Mouse (Mus musculus): ENCODE data around the gene Jmjd4. TPM values are rescaled to one million over a fixed set of nuclear protein-coding genes. Genes with fewer than 3 reads are reported as not detected.

The Jmjd4 gene
- polyA plus RNA-seq (2014; fragmentation: Nextera tagmentation; extraction: Ambion mirVana) = 10.2 and 15.1 TPM in 2 replicates

DNA sequence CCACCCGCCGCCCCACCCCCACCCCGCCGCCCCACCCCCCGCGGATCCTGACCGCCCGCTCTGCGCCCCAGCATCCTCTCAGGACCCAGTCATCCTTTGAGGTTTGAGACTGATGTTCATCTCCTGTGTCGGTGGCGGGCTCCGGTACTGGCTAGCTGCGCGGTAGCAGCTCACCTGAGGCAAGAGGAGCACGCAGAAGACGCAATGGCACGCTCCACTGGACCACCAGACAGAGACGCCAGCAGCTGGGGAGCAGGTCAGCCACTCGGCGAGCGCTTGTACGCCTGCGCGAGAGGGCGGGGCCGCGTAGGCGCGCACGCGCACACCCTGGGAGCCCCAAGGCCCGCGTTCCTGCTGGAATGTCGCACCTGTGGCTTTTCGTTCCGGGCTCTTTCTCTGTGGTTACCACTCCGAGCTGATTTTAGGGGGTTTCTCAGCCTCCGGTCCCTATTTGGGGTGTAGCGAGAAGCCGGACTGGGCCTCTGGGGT lies at the start of gene Jmjd4:
Gene Jmjd4 (plus strand): TSS at position 305 of the 489 bp plus-strand sequence.
- H3K9me3 ChIP-seq (ENCODE audit: control insufficient read depth, low read length) = no peaks in the 10 kb centered on the region
- no peaks in the 10 kb centered on the region for H3K27me3 ChIP-seq (ENCODE audit: control insufficient read depth, insufficient read depth, low read length)
- H3K27ac ChIP-seq (ENCODE audit: low read depth, low read length) = peak within 1 kb of the TSS; percentile 66
- peak within 1 kb of the TSS; percentile 91 for H3K4me2 ChIP-seq (replicated peaks; ENCODE audit: low read depth, low read length)
- peak within 1 kb of the TSS; percentile 80 for H3K9ac ChIP-seq (ENCODE audit: low read depth, low read length)
- H3K4me3 ChIP-seq (ENCODE audit: low read length) = peak within 1 kb of the TSS; percentile 83
- ATAC-seq (ENCODE audit: low FRiP score, low TSS enrichment) = peak; percentile 96
- H3K4me1 ChIP-seq (ENCODE audit: control insufficient read depth, insufficient read depth, low read length) = peaks cover 19% of the 10 kb centered on the region
- H3K36me3 ChIP-seq (ENCODE audit: control insufficient read depth, insufficient read depth, low read length) = peaks cover 21% of the 10 kb centered on the region
- WGBS = under 1% methylated on average over 39 of the region's 40 CpGs

GRCm38 (mm10) chr11:59400876-59401275 lies 49.0 kb upstream of the Jmjd4 start:
- H3K27me3 ChIP-seq (ENCODE audit: control insufficient read depth, insufficient read depth, low read length) = no peaks in the 10 kb centered on the region
- no peak overlapping the region for H3K4me3 ChIP-seq (ENCODE audit: low read length)
- no peak overlapping the region for H3K9ac ChIP-seq (ENCODE audit: low read depth, low read length)
- no peak for ATAC-seq (ENCODE audit: low FRiP score, low TSS enrichment)
- 83% methylated on average over 2 of the region's 2 CpGs for WGBS
- no peaks in the 10 kb centered on the region for H3K9me3 ChIP-seq (ENCODE audit: control insufficient read depth, low read length)
- H3K4me2 ChIP-seq (replicated peaks; ENCODE audit: low read depth, low read length) = no peak overlapping the region
- H3K4me1 ChIP-seq (ENCODE audit: control insufficient read depth, insufficient read depth, low read length) = 0 out of 2 replicates have a peak, but pooled peaks cover 6% of the 10 kb centered on the region
- no peak overlapping the region for H3K27ac ChIP-seq (ENCODE audit: low read depth, low read length)
- peaks cover 6% of the 10 kb centered on the region for H3K36me3 ChIP-seq (ENCODE audit: control insufficient read depth, insufficient read depth, low read length)

DNA sequence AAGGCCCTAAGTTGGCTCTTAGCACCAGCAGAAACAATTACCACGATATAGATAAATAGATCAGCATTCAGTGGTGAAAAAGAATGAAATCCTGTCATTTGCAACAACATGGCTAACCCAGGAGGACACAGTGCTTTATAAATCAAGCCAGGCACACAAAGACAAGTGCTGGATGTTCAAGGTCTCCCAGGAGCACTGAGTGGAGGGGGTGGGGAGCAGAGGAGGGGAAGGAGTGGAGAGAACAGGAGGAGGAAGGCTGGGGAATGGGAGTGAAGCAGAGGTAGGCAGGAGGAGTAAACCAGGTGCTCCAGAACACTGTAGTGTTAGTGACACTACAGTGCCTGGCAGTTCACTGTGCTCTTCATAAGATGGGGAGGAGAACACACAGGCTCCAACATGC lies 44.1 kb upstream of the Jmjd4 start:
- Histone ChIP-seq H3K4me3 (ENCODE audit: low read length) (no peak overlapping the region), H3K27me3 (ENCODE audit: control insufficient read depth, insufficient read depth, low read length) (no peaks in the 10 kb centered on the region), H3K36me3 (ENCODE audit: control insufficient read depth, insufficient read depth, low read length) (peaks cover 32% of the 10 kb centered on the region), H3K27ac (ENCODE audit: low read depth, low read length) (no peak overlapping the region), H3K4me1 (ENCODE audit: control insufficient read depth, insufficient read depth, low read length) (peaks cover 8% of the 10 kb centered on the region; the same call in 1 of the 2 replicates), H3K9me3 (ENCODE audit: control insufficient read depth, low read length) (no peaks in the 10 kb centered on the region), H3K9ac (ENCODE audit: low read depth, low read length) (no peak overlapping the region), H3K4me2 (replicated peaks; ENCODE audit: low read depth, low read length) (no peak overlapping the region)
- no peak for ATAC-seq (ENCODE audit: low FRiP score, low TSS enrichment)
- 77% methylated on average over 1 of the region's 1 CpGs for WGBS

DNA sequence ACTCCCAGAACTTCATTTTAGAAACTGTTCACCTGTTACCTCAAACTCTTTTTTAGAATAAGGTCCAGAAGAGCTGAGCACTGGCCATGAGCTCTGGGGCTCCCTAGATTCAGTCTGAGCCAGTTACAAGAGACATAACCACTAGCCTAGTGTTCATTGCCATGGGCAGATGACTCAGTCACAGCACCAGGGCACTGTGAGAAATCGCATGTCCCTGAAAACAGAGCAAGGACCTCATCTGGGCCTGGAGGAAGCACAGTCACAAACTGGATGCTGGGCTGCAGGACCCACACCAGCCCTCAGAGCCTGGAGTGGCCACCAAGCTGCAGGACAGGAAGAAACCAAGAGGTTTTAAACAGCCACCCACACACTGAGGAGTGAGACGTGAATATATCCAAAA lies 39.0 kb upstream of the Jmjd4 start:
- WGBS = 80% methylated on average over 2 of the region's 2 CpGs
- Histone ChIP-seq H3K27ac (ENCODE audit: low read depth, low read length) (no peak overlapping the region), H3K4me1 (ENCODE audit: control insufficient read depth, insufficient read depth, low read length) (peaks cover 8% of the 10 kb centered on the region; the same call in 1 of the 2 replicates), H3K9ac (ENCODE audit: low read depth, low read length) (no peak overlapping the region), H3K4me3 (ENCODE audit: low read length) (no peak overlapping the region), H3K27me3 (ENCODE audit: control insufficient read depth, insufficient read depth, low read length) (no peaks in the 10 kb centered on the region), H3K4me2 (replicated peaks; ENCODE audit: low read depth, low read length) (no peak overlapping the region), H3K36me3 (ENCODE audit: control insufficient read depth, insufficient read depth, low read length) (peaks cover 33% of the 10 kb centered on the region), H3K9me3 (ENCODE audit: control insufficient read depth, low read length) (no peaks in the 10 kb centered on the region)
- no peak for ATAC-seq (ENCODE audit: low FRiP score, low TSS enrichment)

GRCm38 (mm10) chr11:59412058-59412457 lies 37.8 kb upstream of the Jmjd4 start:
- WGBS = 90% methylated on average over 6 of the region's 6 CpGs
- no peak overlapping the region for H3K27ac ChIP-seq (ENCODE audit: low read depth, low read length)
- peaks cover 21% of the 10 kb centered on the region for H3K36me3 ChIP-seq (ENCODE audit: control insufficient read depth, insufficient read depth, low read length)

GRCm38 (mm10) chr11:59412999-59413863 lies 36.6 kb upstream of the Jmjd4 start:
- Histone ChIP-seq H3K27ac (ENCODE audit: low read depth, low read length) (no peak overlapping the region), H3K36me3 (ENCODE audit: control insufficient read depth, insufficient read depth, low read length) (peaks cover 13% of the 10 kb centered on the region; the same call in 1 of the 2 replicates)
- WGBS = 79% methylated on average over 13 of the region's 13 CpGs

More at GRCm38 (mm10) chr11:59412058-59412457, 37.8 kb upstream of the Jmjd4 start:
- Histone ChIP-seq H3K9me3 (ENCODE audit: control insufficient read depth, low read length) (no peaks in the 10 kb centered on the region), H3K4me2 (replicated peaks; ENCODE audit: low read depth, low read length) (no peak overlapping the region), H3K4me1 (ENCODE audit: control insufficient read depth, insufficient read depth, low read length) (peaks cover 8% of the 10 kb centered on the region; the same call in 1 of the 2 replicates), H3K9ac (ENCODE audit: low read depth, low read length) (no peak overlapping the region), H3K27me3 (ENCODE audit: control insufficient read depth, insufficient read depth, low read length) (no peaks in the 10 kb centered on the region), H3K4me3 (ENCODE audit: low read length) (no peak overlapping the region)
- ATAC-seq (ENCODE audit: low FRiP score, low TSS enrichment) = no peak

DNA sequence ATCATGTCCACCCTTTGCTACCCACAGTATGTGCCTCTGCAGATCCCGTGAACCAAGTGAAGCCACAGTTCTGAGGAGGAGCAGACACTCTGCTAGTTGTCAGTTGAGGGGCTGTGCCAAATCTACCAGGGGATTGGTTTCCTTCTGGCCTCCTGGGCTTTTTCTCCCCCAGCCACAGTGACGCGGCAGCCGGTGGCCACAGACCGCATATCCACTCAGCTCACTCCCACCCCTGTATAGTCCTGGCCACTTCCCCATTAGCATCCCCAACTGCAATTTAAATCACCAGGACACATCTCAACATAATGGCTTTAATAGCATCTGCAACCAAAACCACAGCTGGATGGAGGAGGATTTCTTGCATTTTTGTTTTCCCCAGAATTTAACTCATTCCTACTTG lies 31.1 kb upstream of the Jmjd4 start:
- H3K27ac ChIP-seq (ENCODE audit: low read depth, low read length) = 0 out of 2 replicates have a peak overlapping the region, but pooled peaks have one; percentile 11
- H3K4me3 ChIP-seq (ENCODE audit: low read length) = no peak overlapping the region
- no peaks in the 10 kb centered on the region for H3K27me3 ChIP-seq (ENCODE audit: control insufficient read depth, insufficient read depth, low read length)
- no peak overlapping the region for H3K4me2 ChIP-seq (replicated peaks; ENCODE audit: low read depth, low read length)
- no peak overlapping the region for H3K9ac ChIP-seq (ENCODE audit: low read depth, low read length)
- no peaks in the 10 kb centered on the region for H3K4me1 ChIP-seq (ENCODE audit: control insufficient read depth, insufficient read depth, low read length)
- 77% methylated on average over 5 of the region's 5 CpGs for WGBS
- no peaks in the 10 kb centered on the region for H3K9me3 ChIP-seq (ENCODE audit: control insufficient read depth, low read length)
- no peak for ATAC-seq (ENCODE audit: low FRiP score, low TSS enrichment)
- H3K36me3 ChIP-seq (ENCODE audit: control insufficient read depth, insufficient read depth, low read length) = peaks cover 44% of the 10 kb centered on the region

More at GRCm38 (mm10) chr11:59412999-59413863, 36.6 kb upstream of the Jmjd4 start:
- 0 out of 2 replicates have a peak, but pooled peaks have one; percentile 16 for ATAC-seq (ENCODE audit: low FRiP score, low TSS enrichment)
- Histone ChIP-seq H3K4me1 (ENCODE audit: control insufficient read depth, insufficient read depth, low read length) (peaks cover 8% of the 10 kb centered on the region; the same call in 1 of the 2 replicates), H3K9me3 (ENCODE audit: control insufficient read depth, low read length) (no peaks in the 10 kb centered on the region), H3K27me3 (ENCODE audit: control insufficient read depth, insufficient read depth, low read length) (no peaks in the 10 kb centered on the region), H3K4me3 (ENCODE audit: low read length) (no peak overlapping the region), H3K9ac (ENCODE audit: low read depth, low read length) (no peak overlapping the region), H3K4me2 (replicated peaks; ENCODE audit: low read depth, low read length) (no peak overlapping the region)

DNA sequence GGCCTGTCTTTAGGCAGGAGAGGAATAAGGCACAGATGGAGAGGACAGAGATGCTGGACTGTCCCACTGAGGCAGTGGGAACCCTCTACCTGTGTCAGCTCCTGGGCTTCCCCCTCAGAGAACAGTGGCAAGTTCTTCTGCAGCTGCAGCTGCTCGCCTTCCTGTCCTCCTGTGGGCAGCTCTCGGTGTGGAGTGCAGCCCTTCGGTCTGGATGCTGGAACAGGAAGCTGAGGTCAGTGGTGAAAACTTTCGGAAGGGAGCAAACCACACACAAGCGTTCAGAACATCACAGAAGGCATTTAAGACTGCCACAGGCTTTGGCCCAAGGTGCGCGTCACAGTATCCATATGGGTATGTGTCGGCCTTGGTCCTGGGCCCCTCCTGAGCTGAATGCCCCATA lies 28.4 kb upstream of the Jmjd4 start:
- no peaks in the 10 kb centered on the region for H3K9me3 ChIP-seq (ENCODE audit: control insufficient read depth, low read length)
- no peak overlapping the region for H3K9ac ChIP-seq (ENCODE audit: low read depth, low read length)
- WGBS = 86% methylated on average over 8 of the region's 8 CpGs
- no peaks in the 10 kb centered on the region for H3K4me1 ChIP-seq (ENCODE audit: control insufficient read depth, insufficient read depth, low read length)
- ATAC-seq (ENCODE audit: low FRiP score, low TSS enrichment) = no peak
- no peaks in the 10 kb centered on the region for H3K27me3 ChIP-seq (ENCODE audit: control insufficient read depth, insufficient read depth, low read length)
- no peak overlapping the region for H3K4me3 ChIP-seq (ENCODE audit: low read length)
- H3K36me3 ChIP-seq (ENCODE audit: control insufficient read depth, insufficient read depth, low read length) = peaks cover 50% of the 10 kb centered on the region
- no peak overlapping the region for H3K27ac ChIP-seq (ENCODE audit: low read depth, low read length)
- H3K4me2 ChIP-seq (replicated peaks; ENCODE audit: low read depth, low read length) = no peak overlapping the region

GRCm38 (mm10) chr11:59421967-59422366 lies 27.9 kb upstream of the Jmjd4 start:
- Histone ChIP-seq H3K9me3 (ENCODE audit: control insufficient read depth, low read length) (no peaks in the 10 kb centered on the region), H3K27ac (ENCODE audit: low read depth, low read length) (no peak overlapping the region), H3K4me1 (ENCODE audit: control insufficient read depth, insufficient read depth, low read length) (no peaks in the 10 kb centered on the region), H3K36me3 (ENCODE audit: control insufficient read depth, insufficient read depth, low read length) (peaks cover 56% of the 10 kb centered on the region), H3K9ac (ENCODE audit: low read depth, low read length) (no peak overlapping the region), H3K4me2 (replicated peaks; ENCODE audit: low read depth, low read length) (no peak overlapping the region), H3K4me3 (ENCODE audit: low read length) (no peak overlapping the region), H3K27me3 (ENCODE audit: control insufficient read depth, insufficient read depth, low read length) (no peaks in the 10 kb centered on the region)
- no peak for ATAC-seq (ENCODE audit: low FRiP score, low TSS enrichment)
- 96% methylated on average over 2 of the region's 2 CpGs for WGBS
